Mouse (Mus musculus) liver, embryonic 14.5 days (tissue): ENCODE data around the gene Camsap3. TPM values are rescaled to one million over a fixed set of nuclear protein-coding genes. Genes with fewer than 3 reads are reported as not detected.

Experiments
- ATAC-seq: fragments of 200-750 bp; cut with Nextera tagmentation; 2 replicates; pipeline ENCODE4 v1.8.0; 2017; ENCODE audit warnings: moderate number of reproducible peaks, mild to moderate bottlenecking, moderate library complexity; ENCODE audit not compliant: insufficient read depth
- DNase-seq, 3 experiments: peaks; one replicate each; pipeline ENCODE4 v3.0.0-alpha.2; 2012 to 2013; ENCODE audit warnings: low read depth in 3 of 3, low spot score in 3 of 3
- H3K27ac ChIP-seq: fragments of 300-500 bp; sonication (generic); 2 replicates; pipeline ENCODE4 v1.5.1; 2014; ENCODE audit warnings: moderate library complexity, mild to moderate bottlenecking, control low read depth, inconsistent platforms
- H3K27me3 ChIP-seq: fragments of 300-500 bp; sonication (generic); 2 replicates; pipeline ENCODE4 v1.6.1; 2014; ENCODE audit warnings: mild to moderate bottlenecking, low read length, moderate library complexity; ENCODE audit not compliant: control insufficient read depth, insufficient read depth
- H3K36me3 ChIP-seq: fragments of 300-500 bp; sonication (generic); replicated peaks from 2 replicates; pipeline ENCODE4 v1.6.1; 2014; ENCODE audit warnings: low read depth; ENCODE audit not compliant: control insufficient read depth, insufficient read depth
- H3K4me1 ChIP-seq, 2 experiments: fragments of 200-500 bp in 1 of 2; fragments of 300-500 bp in 1 of 2; sonication (generic) in 1 of 2; replicated peaks; 2 replicates each; pipeline ENCODE4 v1.6.1; 2012 to 2014; ENCODE audit warnings: antibody characterized with exemption in 1 of 2, inconsistent platforms in 1 of 2, low read length in 1 of 2; ENCODE audit not compliant: control insufficient read depth in 2 of 2, insufficient read depth in 2 of 2
- H3K4me2 ChIP-seq: fragments of 300-500 bp; sonication (generic); 2 replicates; pipeline ENCODE4 v1.6.1; 2014; ENCODE audit warnings: low read depth, mild to moderate bottlenecking, control low read depth, moderate library complexity
- H3K4me3 ChIP-seq, 2 experiments: fragments of 200-500 bp in 1 of 2; fragments of 300-500 bp in 1 of 2; sonication (generic) in 1 of 2; 2 replicates each; pipeline ENCODE4 v1.5.1; 2012 to 2014; ENCODE audit warnings: low read depth in 2 of 2, low read length in 2 of 2, mild to moderate bottlenecking in 2 of 2, control low read depth in 1 of 2, inconsistent platforms in 1 of 2, moderate library complexity in 1 of 2; ENCODE audit not compliant: insufficient read depth in 1 of 2
- H3K9ac ChIP-seq: fragments of 300-500 bp; sonication (generic); replicated peaks from 2 replicates; pipeline ENCODE4 v1.6.1; 2014; ENCODE audit warnings: mild to moderate bottlenecking, control low read depth, moderate library complexity
- H3K9me3 ChIP-seq: fragments of 300-500 bp; sonication (generic); 2 replicates; pipeline ENCODE4 v1.6.1; 2016; ENCODE audit warnings: low read length, mixed read lengths; ENCODE audit not compliant: control insufficient read depth
- CTCF ChIP-seq: IDR thresholded peaks from 2 replicates; pipeline ENCODE4 v1.5.1; 2016; ENCODE audit warnings: antibody characterized with exemption, low read depth, control low read depth
- EP300 ChIP-seq: IDR thresholded peaks from 2 replicates; pipeline ENCODE4 v1.6.1; 2016; ENCODE audit warnings: antibody characterized with exemption, low read depth
- WGBS: fragments of 180-500 bp; shearing (Covaris S2); extraction: QIAGEN DNeasy Blood & Tissue Kit; methylation state at CpG from one replicate; pipeline ENCODE4 v1.1.7; 2014; ENCODE audit not compliant: insufficient replicate concordance; 5-methylcytosine and 5-hydroxymethylcytosine counted together
- polyA plus RNA-seq, 2 experiments: library from polyadenylated mRNA; depleted of rRNA in 1 of 2; stranded (reverse) in 1 of 2; unstranded in 1 of 2; fragments of >200 nt; fragmentation: Nextera tagmentation in 1 of 2; extraction: Ambion mirVana in 1 of 2; gene quantifications; 2 replicates each; pipeline versions ENCODE4 v1.2.1 to v1.2.3; 2012 to 2014

The Camsap3 gene
- polyA plus RNA-seq (2012; rRNA removed) = 1.8 and 2.2 TPM in 2 replicates
- polyA plus RNA-seq (2014; fragmentation: Nextera tagmentation; extraction: Ambion mirVana) = 1.6 and 1.7 TPM in 2 replicates

GRCm38 (mm10) chr8:3586993-3587390 lies at the start of gene Camsap3:
Gene Camsap3 (plus strand): TSS chr8:3587293.
- ATAC-seq (no peak), DNase-seq (no peak)
- Histone ChIP-seq H3K9ac (peak within 1 kb of the TSS; percentile 54), H3K4me1 (peaks cover 14% of the 10 kb centered on the region in 2 experiments), H3K27me3 (no peaks in the 10 kb centered on the region; the same call in 1 of the 2 replicates), H3K27ac (no peak within 1 kb of the TSS), H3K9me3 (no peaks in the 10 kb centered on the region), H3K36me3 (no peaks in the 10 kb centered on the region), H3K4me3 (peak within 1 kb of the TSS; percentile 61 to 66), H3K4me2 (peak within 1 kb of the TSS; percentile 85)
- WGBS = 6% methylated on average over 7 of the region's 7 CpGs
- TF ChIP-seq EP300 (no peak), CTCF (no peak)

- Histone ChIP-seq H3K27ac (no peak overlapping the region), H3K9me3 (no peaks in the 10 kb centered on the region), H3K27me3 (no peaks in the 10 kb centered on the region), H3K36me3 (peaks cover 8% of the 10 kb centered on the region), H3K4me1 (peaks cover 6 to 11% of the 10 kb centered on the region in 2 experiments), H3K4me2 (no peak overlapping the region), H3K9ac (no peak overlapping the region), H3K4me3 (no peak overlapping the region)
- no peak for ATAC-seq
- WGBS = 92% methylated on average over 26 of the region's 26 CpGs
- DNase-seq = no peak
- TF ChIP-seq CTCF = no peak
- no peak for TF ChIP-seq EP300
Observed at GRCm38 (mm10) chr8:3537666-3538065, 49.4 kb upstream of the Camsap3 start.

GRCm38 (mm10) chr8:3539146-3539545 lies 47.9 kb upstream of the Camsap3 start:
- Histone ChIP-seq H3K9ac (no peak overlapping the region), H3K4me3 (no peak overlapping the region), H3K9me3 (no peaks in the 10 kb centered on the region), H3K4me2 (no peak overlapping the region), H3K4me1 (peaks cover 6 to 11% of the 10 kb centered on the region in 2 experiments), H3K27me3 (no peaks in the 10 kb centered on the region), H3K36me3 (peaks cover 10% of the 10 kb centered on the region), H3K27ac (no peak overlapping the region)
- DNase-seq = no peak
- TF ChIP-seq CTCF (no peak), EP300 (no peak)
- ATAC-seq = no peak
- WGBS = 69% methylated on average over 7 of the region's 7 CpGs

- WGBS = 76% methylated on average over 4 of the region's 4 CpGs
- TF ChIP-seq CTCF (no peak), EP300 (no peak)
- no peak for DNase-seq
Observed at GRCm38 (mm10) chr8:3540076-3540475, 47.0 kb upstream of the Camsap3 start.

GRCm38 (mm10) chr8:3546511-3546910 lies 40.6 kb upstream of the Camsap3 start:
- TF ChIP-seq CTCF = no peak
- TF ChIP-seq EP300 = no peak
- Histone ChIP-seq H3K9ac (no peak overlapping the region), H3K4me1 (no peaks in the 10 kb centered on the region), H3K4me3 (no peak overlapping the region), H3K27me3 (no peaks in the 10 kb centered on the region), H3K36me3 (peaks cover 4% of the 10 kb centered on the region), H3K27ac (no peak overlapping the region), H3K9me3 (no peaks in the 10 kb centered on the region), H3K4me2 (no peak overlapping the region)
- ATAC-seq (no peak), DNase-seq (no peak)
- WGBS = 72% methylated on average over 2 of the region's 2 CpGs

More at GRCm38 (mm10) chr8:3540076-3540475, 47.0 kb upstream of the Camsap3 start:
- peaks cover 10% of the 10 kb centered on the region for H3K36me3 ChIP-seq
- ATAC-seq = no peak
- no peaks in the 10 kb centered on the region for H3K27me3 ChIP-seq
- no peak overlapping the region for H3K4me3 ChIP-seq
- H3K27ac ChIP-seq = no peak overlapping the region
- no peak overlapping the region for H3K9ac ChIP-seq
- no peak overlapping the region for H3K4me2 ChIP-seq
- H3K9me3 ChIP-seq = no peaks in the 10 kb centered on the region
- H3K4me1 ChIP-seq = peaks cover 6 to 11% of the 10 kb centered on the region in 2 experiments
